Mouse (Mus musculus) erythroid progenitor cell, adult 5-6 weeks (primary cell): ENCODE measurements at regions not wholly inside any gene's neighbourhood (a gene's known extent, or its start where the extent isn't known, plus 50 kb on each side); places are given as distances from the start of the nearest gene placed in this dataset.

Source experiments
- ATAC-seq: replicated peaks from 2 replicates; pipeline ENCODE4 v1.8.0; 2016; ENCODE audit warnings: moderate number of reproducible peaks, mild to moderate bottlenecking, moderate TSS enrichment, inconsistent platforms; ENCODE audit not compliant: poor library complexity, low FRiP score, severe bottlenecking

DNA sequence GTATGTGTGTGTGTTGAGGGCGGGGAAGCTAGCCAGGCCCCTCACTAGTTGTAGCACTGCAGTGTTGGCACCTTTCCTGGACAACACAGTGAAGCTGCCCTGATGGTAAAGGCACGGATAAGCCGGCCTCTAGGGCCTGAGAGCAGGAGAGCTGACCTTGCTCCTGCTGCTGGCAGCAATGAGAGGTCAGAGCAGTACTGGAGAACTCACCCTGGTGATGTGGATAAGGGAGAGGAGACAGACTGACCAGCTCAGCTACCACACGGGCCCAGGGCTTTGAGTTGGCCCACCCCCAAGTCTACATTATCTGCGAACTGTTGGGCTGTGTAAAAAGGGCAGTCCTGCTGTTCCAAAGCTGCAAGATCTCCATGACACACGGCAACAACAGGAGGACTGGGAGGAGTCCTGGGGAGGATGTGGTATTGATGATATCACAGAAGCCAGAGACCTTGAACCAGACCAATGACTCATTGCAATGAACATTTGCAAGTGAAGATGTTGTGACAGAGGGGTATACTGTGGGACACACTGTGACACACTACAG is 131.4 kb upstream of the Map1b start:
- ATAC-seq, result no peak

DNA sequence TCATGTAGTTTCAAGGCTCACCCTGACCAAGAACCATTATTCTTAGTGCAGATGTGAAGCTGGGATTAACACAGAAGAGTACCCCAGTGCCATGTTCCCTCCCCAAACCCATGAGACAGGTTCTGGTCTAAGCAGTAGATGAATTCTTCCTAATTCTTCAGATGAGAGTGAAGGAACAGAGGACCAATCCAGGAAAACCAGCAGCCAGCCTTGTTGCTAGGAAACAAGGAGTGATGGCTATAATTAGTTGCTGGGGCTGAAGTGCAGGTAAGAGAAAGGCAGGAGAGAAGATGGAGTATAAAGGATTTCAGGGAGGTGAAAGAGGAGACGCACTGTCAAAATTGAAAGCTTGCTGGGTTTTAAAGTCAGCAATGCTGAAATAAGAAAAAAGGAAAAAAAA is 128.4 kb upstream of the Map1b start:
- ATAC-seq, result no peak

DNA sequence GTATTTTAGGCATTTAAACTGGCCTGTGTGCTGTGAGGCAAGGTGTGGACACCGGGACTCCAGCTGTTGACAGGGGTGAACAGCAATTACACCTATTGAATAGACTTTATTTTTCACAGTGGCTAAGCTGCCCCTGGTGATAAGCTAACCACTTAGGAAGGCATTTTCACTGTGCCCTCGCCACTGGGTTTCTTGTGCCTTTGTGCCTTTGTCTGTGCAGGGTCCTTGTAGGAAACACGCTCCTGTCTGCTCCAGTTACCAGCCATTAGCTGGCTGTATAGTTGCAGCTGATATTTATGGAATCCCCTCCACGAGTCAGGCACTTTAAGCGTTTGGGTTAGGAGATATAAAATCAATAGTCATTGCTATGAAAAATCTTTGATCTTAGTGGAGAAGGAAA is 126.5 kb upstream of the Map1b start:
- no peak for ATAC-seq

DNA sequence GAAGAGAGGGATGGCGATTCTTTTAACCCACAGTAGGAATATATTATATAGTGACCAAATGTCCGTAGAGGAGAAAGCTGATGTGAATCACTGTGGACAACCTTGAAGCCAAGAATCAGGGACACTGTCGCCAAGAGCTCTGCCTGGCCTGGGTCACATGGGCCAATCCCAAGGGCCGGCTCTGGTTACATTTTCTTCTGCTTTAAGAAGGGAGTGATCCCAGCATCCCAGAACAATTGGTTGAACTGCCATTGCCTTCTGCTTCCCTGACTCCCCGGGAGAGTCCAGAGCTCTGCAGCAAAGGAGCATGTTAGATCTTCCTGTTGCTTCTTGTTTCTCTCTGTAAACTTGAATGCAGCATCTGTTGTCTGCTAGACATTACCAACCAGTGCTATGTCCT is 126.0 kb upstream of the Map1b start:
- no peak for ATAC-seq

DNA sequence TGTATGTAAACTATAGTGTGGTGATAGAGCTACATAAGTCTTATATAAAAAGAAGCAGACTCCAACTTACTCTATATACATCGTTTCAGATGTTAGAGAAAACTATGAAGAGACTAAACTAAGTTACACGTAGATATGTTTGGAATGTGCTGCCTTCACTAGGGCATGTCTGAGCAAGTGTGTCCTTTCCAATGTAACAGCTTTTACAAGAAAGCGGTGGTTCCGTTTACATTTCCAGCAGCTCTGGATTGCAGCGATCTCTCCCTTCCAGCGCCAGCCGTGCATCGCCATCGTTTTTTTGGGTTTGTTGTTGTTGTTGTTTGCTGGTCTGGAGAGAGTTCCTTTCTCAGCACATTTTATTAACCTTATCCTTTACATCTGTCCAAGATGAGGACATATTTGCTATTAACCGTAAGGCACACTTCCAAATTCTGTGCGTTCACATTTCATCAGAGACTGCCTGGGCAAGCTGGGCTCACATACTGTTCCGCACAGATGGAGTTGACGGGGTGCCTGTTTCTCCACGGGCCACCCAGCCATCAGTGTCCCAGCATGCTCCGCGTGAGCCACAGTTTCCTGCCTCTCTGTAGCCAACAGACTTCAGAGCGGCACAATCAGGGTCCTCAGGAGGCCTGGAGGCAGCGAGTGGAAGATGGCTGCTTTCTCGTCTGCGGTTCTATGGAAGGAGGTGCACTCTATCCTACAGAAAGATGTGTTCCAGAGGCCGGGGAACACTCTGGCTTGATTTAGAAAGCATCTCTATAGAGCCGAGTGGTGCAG is 125.2 kb upstream of the Map1b start:
- ATAC-seq, result no peak

DNA sequence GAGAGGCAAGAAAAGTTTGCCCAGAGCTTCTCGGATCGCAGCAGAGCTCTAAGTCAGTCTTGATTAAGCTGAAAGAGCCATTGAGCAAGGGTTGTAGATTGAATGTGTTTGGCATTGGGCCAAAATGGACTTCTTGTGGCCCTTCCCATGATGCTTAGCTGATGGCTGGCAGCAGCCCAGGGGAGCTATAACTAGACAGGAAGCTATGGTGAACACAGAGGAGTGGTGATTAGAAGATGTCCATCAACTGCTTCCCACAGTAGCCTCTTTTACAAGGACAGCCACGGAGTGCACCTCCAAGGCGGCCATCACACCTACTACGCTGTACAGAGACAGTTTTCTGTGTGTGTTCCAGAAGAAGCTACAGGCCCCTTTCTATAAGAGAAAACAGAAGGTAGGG is 116.4 kb upstream of the Map1b start:
- no peak for ATAC-seq

DNA sequence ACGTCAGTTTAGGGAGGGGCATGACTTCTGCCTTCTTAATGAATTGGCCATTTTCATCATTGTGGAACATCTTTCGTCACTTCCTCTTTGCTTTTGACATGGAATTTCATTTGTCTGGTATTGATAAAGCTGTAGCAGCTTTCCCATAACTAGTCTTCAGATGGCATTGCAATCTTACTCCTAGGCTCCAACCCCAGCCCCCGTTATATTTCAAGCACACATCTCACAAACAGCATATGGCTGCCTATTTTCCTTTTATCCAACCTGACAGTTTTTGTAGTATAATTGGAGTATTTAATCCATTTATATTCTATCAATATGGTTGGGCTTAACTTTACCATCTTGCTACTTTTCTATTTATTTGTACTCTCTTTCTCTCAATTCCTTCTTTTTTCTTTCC is 114.5 kb upstream of the Map1b start:
- no peak for ATAC-seq

DNA sequence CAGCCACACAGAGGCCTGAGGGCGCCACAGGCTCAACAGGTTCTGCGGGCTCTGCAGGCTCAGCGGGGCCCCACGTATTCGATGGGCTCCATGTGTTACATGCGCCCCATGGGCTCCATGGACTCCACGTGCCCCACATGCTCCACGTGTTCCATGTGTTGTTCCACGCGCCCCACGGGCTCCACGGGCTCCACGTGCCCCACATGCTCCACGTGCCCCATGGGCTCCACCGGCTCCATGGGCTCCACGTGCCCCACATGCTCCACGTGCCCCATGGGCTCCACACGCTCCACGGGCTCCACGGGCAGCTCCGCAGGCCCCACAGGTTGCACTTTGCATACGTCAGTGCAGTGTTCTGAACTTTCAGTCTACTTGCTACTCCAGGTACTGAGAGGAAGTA is 114.0 kb upstream of the Map1b start:
- no peak for ATAC-seq

DNA sequence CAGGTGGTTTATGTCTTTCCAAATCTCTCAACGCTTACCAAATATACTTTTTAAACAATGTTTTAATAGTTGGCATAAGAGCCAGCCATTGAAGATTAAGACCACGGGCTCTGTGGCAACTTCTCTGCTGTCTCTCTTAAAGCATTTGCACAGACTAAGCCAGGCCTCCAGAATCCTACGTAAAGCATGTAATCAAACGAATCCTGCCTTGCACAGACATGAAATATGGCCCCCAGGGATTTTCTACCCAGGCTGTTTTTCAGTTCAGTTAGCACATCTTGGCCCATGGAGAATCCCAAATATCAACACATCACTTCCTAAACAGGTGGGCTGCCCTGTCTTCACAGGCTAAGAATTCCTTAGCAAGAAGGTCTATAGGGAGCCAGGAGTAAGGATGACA is 108.9 kb upstream of the Map1b start:
- ATAC-seq, result no peak

DNA sequence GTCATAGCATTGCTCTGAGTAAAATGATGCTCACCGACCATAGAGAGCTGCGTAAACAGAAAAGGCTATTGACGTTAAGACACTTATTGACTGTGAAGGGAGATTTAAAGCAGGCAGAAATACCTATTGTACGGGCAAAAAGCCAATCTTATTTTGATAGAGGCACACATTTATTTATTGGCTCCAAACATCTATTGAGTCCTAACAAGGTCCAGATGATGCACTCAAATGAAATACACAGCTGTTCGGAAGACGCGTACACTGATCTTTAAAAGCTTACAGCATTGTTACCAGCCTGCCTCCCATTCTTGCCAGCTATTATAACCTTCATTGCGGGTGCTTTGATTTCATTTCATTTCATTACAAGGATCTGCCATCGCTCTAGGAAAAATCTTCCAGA is 102.0 kb upstream of the Map1b start:
- ATAC-seq, result no peak

DNA sequence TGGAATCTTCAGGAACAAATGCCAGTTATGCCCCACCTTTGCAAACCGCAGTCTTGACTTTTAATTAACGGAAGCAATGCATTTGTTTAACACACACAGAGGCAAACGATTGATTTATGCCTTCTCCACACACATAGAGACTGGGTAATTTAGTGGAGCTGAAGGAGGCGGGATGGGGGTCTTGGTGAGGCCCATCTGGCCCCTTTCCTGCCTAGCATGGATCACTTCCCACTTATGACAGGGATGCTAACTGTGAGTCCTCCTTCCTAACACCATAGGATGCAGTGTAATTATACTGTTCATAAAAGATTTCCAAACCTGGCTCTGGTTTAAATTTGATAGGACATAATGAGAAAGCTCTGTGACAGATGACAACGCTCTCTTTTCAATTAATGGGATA is 101.1 kb upstream of the Map1b start:
- ATAC-seq, result no peak

DNA sequence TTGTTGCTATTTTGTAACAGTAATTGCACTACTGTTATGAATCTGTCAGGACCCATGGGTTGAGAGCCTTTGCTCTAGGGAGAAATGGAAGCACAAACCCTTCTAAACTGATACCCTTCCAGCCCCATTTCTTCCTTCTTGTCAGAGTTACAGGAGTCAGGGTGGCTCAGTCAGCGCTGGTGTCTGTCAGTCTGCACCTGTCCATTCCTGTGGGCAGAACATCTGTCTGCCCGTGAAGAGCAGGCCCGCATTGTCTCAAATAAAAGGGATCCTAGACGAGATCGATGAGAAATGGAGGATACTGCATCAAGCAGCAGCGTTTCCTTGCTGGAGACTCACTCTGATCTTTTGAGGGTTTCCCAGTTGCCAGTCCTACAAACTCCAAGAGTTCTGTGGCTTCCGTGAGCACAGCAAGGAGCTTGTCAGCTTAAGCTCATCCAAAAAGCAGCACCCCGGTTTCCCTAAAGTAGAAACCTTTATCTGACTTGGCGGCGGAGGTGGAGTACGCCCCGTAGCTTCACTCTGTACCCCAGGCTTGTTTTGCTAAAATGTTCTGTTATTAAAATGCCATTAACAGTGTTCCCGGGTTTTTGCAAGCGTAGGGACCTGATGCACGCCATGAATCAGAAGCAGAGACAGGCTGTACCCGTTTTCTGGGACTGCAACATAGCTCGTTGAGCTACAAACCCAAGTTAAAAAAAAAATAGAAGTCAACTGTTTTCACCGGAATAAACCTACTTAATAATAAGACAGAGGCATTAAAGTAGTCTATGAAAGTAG is 95.6 kb upstream of the Map1b start:
- no peak for ATAC-seq

DNA sequence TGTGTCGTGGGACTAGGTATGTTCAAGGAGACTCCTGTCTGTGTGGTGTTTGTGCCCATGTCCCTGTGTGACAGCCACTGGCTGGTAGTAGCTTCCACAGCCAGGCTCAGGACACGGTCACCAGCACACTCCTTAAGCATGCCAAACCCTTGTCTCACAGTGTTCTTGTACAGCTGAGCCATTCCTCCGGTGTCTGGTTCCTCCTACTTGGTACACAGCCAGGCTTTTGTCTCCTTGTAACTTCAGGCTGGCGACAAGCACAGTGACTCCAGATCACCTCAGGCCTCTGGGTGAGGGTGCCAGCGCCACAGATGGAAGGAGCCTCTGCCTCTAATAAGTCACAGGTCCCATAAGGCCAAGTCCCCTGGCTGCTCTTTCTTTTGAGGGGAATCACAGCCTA is 94.2 kb upstream of the Map1b start:
- ATAC-seq, result no peak

DNA sequence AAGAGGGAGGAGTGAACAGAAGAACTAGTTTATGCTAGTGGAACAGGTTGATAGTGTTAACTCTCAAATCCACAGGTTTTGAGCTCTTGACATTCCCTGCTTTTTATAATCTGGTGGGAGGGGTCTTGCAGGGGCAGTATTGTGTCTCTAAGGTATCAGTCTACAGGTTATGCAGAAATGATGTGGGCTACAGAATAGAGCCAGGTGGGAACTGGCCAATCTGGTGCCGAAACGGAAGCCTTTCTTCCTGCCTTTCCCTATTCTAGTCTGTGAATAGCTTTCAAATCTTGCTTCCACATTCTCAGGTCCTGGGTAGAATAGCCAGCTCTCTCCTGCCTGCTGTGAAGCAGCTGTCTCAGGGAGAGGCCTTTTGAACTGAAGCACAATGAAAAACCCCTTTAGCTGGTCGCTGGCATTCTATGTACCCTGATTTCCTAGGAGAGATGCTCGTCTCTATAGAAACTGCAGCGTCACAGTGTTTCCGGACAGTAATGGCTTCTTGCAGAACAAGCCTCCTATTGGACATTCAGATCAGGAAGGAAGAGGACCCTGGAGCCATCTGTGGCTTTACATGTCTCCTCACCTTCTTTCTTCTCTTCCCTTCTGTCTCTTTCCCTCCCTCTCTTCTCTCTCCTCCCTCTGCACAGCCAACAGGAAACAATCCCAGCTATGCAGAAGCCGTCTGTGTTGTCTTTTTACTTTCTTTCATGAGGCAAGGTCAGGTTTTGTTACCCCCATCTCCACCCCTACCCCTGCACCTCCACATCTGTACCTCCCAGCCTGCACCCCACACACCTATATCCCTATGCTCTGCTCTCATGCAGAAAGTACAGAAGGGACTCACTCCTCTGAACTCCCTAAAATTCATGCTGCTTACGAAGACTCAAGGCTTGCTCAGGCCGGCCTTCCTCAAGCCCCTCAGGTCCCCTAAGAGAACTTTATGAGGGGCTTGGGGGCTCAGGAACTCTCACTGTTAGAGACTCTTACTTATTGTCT is 93.1 kb upstream of the Map1b start:
- no peak for ATAC-seq

DNA sequence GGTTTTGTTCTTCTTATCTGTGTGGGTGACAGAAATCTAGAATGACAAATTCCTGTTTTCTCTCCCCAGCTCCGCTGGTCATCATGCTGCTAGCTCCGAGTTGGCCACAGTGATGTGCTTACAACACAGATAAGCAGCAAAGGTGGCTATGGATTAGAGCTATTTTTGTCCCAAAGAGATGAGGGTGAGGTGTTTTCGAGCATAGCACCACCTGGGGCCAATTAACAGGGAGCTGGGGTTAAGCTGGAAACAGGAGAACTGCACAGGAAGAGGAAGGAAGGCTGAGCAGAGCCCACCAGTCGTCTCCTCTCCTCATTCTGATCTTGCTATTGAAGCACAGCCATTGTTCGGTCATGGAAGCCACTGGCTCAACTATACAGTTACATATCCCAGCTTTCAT is 92.3 kb upstream of the Map1b start:
- ATAC-seq, result no peak

DNA sequence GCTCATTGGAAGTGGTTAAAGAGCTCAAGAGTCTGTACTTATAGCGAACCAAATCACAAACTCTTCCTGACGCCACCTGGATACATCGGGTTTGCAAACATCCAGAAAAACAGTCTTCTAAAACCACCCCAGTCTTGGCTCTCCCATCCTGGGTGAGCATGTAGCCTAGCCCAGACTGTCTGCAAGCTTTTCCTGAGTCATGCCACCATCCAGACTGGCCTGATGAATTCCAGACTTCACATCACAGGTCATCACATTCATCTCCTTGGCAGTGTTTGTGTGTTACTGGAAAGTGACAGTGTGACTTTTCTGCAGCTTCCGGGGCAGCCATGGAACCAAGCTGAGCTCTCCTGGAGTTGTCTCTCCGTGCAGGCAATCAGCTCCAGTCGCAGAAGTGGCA is 90.9 kb upstream of the Map1b start:
- ATAC-seq, result no peak

DNA sequence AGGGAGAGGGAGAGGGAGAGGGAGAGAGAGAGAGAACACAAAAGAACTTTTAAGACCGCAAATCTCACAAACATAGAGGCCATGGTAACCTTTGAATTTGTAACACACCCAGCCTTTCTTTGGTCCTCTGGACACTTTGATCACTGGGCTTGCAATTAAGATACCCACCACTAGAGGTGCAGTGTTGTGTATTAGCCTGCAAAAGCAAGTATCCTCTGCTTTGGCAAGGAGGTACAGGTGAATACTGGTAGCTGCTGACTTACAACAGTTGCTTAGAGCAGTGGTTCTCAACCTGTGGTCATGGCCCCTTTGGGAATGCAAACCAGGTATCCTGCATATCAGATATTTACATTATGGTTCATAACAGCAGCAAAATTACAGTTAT is 90.3 kb upstream of the Map1b start:
- ATAC-seq, result no peak

DNA sequence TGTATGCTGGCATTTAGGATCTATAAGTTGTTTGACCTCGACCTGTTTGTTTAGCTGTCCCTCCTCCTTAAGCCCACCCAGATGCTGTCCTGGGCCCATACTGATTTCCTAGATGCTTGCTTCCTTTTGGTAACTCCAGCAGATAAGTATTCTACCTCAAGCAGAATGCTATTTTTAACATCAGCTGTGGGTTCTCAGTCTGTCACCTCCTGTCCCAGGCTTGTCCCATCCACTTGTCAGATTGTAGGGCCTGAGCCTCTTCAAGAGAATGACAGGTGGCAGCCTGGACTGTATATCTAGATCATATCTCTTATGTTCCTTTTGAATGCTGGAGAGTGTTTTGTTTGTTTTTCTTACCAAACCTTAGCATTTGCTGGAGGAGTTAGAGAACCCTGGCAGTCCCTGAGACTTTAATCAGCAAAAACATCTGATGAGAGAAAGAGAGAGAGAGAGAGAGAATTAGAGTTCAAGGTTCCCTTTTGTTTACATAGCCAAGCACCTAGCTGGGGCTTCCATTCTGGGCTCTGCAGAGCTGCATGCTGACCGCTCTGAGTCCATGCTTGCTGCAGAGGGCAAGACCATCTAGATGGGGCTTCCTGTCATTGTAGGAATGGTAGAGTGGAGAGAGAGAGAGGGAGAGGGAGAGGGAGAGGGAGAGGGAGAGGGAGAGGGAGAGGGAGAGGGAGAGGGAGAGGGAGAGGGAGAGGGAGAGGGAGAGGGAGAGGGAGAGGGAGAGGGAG is 89.7 kb upstream of the Map1b start:
- ATAC-seq, result no peak

DNA sequence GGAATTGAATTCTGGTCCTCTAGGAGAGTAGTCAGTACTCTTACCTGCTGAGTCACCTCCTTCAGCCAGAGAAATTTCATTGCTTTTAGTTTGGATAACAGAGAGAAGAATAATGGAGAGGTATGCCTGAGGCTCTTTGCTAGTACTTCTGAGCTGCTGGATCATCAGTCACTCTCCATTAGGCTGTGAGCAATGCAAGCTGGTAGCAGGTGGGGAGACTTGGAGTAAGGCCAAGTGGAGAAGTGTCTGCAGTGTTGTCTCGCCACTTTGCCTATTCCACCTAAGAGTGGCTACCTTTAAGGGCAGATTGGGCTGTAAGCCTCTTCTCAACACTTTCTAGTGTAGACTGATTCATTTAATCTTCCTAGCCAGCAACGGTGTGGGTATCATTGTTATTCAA is 81.6 kb upstream of the Map1b start:
- no peak for ATAC-seq
